Mouse (Mus musculus): ENCODE results near the gene Cryzl2. TPM values are rescaled to one million over a fixed set of nuclear protein-coding genes. Genes with fewer than 3 reads are reported as not detected.

The Cryzl2 gene
- polyA plus RNA-seq, 1 experiment from 2014 or later: 9.4 TPM

GRCm38 (mm10) chr1:157461276-157461675 lies 2.9 kb downstream of the Cryzl2 start:
- H3K36me3 ChIP-seq: no peaks in the 10 kb centered on the region
- H3K27me3 ChIP-seq: no peaks in the 10 kb centered on the region
- peaks cover 14% of the 10 kb centered on the region for H3K4me1 ChIP-seq
- H3K9me3 ChIP-seq (replicated peaks): no peaks in the 10 kb centered on the region
- H3K4me2 ChIP-seq (replicated peaks): no peak overlapping the region
- no peak for ATAC-seq (ENCODE audit: low FRiP score)
- no peak overlapping the region for H3K4me3 ChIP-seq
- WGBS: 96% methylated on average over 5 of the region's 5 CpGs
- no peak overlapping the region for H3K9ac ChIP-seq
- no peak overlapping the region for H3K27ac ChIP-seq

- WGBS: 66% methylated on average over 3 of the region's 3 CpGs
- Histone ChIP-seq H3K9me3 (replicated peaks) (no peaks in the 10 kb centered on the region), H3K36me3 (no peaks in the 10 kb centered on the region), H3K9ac (no peak overlapping the region), H3K4me2 (replicated peaks) (no peak overlapping the region), H3K4me1 (peaks cover 14% of the 10 kb centered on the region), H3K27ac (no peak overlapping the region), H3K4me3 (no peak overlapping the region), H3K27me3 (no peaks in the 10 kb centered on the region)
- ATAC-seq (ENCODE audit: low FRiP score): no peak
Observed at GRCm38 (mm10) chr1:157462336-157462735, 4.0 kb downstream of the Cryzl2 start.

- Histone ChIP-seq H3K27ac (no peak overlapping the region), H3K4me2 (replicated peaks) (no peak overlapping the region), H3K9ac (no peak overlapping the region), H3K36me3 (no peaks in the 10 kb centered on the region), H3K27me3 (no peaks in the 10 kb centered on the region), H3K4me1 (no peaks in the 10 kb centered on the region), H3K4me3 (no peak overlapping the region), H3K9me3 (replicated peaks) (no peaks in the 10 kb centered on the region)
- no peak for ATAC-seq (ENCODE audit: low FRiP score)
- WGBS: 82% methylated on average over 3 of the region's 3 CpGs
Observed at GRCm38 (mm10) chr1:157465194-157465593, 6.8 kb downstream of the Cryzl2 start.

GRCm38 (mm10) chr1:157467866-157468265 lies 9.5 kb downstream of the Cryzl2 start:
- H3K9ac ChIP-seq: no peak overlapping the region
- no peaks in the 10 kb centered on the region for H3K9me3 ChIP-seq (replicated peaks)
- no peak overlapping the region for H3K4me3 ChIP-seq
- no peak overlapping the region for H3K4me2 ChIP-seq (replicated peaks)
- no peaks in the 10 kb centered on the region for H3K36me3 ChIP-seq
- 92% methylated on average over 8 of the region's 8 CpGs for WGBS
- no peak overlapping the region for H3K27ac ChIP-seq
- no peaks in the 10 kb centered on the region for H3K4me1 ChIP-seq
- no peaks in the 10 kb centered on the region for H3K27me3 ChIP-seq
- no peak for ATAC-seq (ENCODE audit: low FRiP score)

- ATAC-seq (ENCODE audit: low FRiP score): no peak
- Histone ChIP-seq H3K4me2 (replicated peaks) (no peak overlapping the region), H3K4me1 (no peaks in the 10 kb centered on the region), H3K36me3 (no peaks in the 10 kb centered on the region), H3K9ac (no peak overlapping the region), H3K27ac (no peak overlapping the region), H3K9me3 (replicated peaks) (no peaks in the 10 kb centered on the region), H3K4me3 (no peak overlapping the region), H3K27me3 (no peaks in the 10 kb centered on the region)
- 92% methylated on average over 9 of the region's 9 CpGs for WGBS
Observed at GRCm38 (mm10) chr1:157470761-157471386, 12.5 kb downstream of the Cryzl2 start.

GRCm38 (mm10) chr1:157472716-157473115 lies 14.3 kb downstream of the Cryzl2 start:
- Histone ChIP-seq H3K9me3 (replicated peaks) (no peaks in the 10 kb centered on the region), H3K9ac (no peak overlapping the region), H3K4me2 (replicated peaks) (no peak overlapping the region), H3K27me3 (no peaks in the 10 kb centered on the region), H3K4me3 (no peak overlapping the region), H3K36me3 (no peaks in the 10 kb centered on the region), H3K27ac (no peak overlapping the region), H3K4me1 (no peaks in the 10 kb centered on the region)
- WGBS: 90% methylated on average over 7 of the region's 7 CpGs
- ATAC-seq (ENCODE audit: low FRiP score): no peak

- H3K36me3 ChIP-seq: no peaks in the 10 kb centered on the region
- no peak overlapping the region for H3K4me3 ChIP-seq
- no peak overlapping the region for H3K4me2 ChIP-seq (replicated peaks)
- H3K4me1 ChIP-seq: no peaks in the 10 kb centered on the region
- no peaks in the 10 kb centered on the region for H3K27me3 ChIP-seq
- WGBS: 89% methylated on average over 8 of the region's 8 CpGs
- no peak overlapping the region for H3K9ac ChIP-seq
- no peak overlapping the region for H3K27ac ChIP-seq
- no peak for ATAC-seq (ENCODE audit: low FRiP score)
- H3K9me3 ChIP-seq (replicated peaks): no peaks in the 10 kb centered on the region
Observed at GRCm38 (mm10) chr1:157474865-157475264, 16.5 kb downstream of the Cryzl2 start.

GRCm38 (mm10) chr1:157476231-157476630 lies 17.9 kb downstream of the Cryzl2 start:
- no peak for ATAC-seq (ENCODE audit: low FRiP score)
- 80% methylated on average over 2 of the region's 2 CpGs for WGBS
- Histone ChIP-seq H3K4me1 (no peaks in the 10 kb centered on the region), H3K9me3 (replicated peaks) (no peaks in the 10 kb centered on the region), H3K4me2 (replicated peaks) (no peak overlapping the region), H3K9ac (no peak overlapping the region), H3K27me3 (no peaks in the 10 kb centered on the region), H3K4me3 (no peak overlapping the region), H3K36me3 (no peaks in the 10 kb centered on the region), H3K27ac (no peak overlapping the region)

GRCm38 (mm10) chr1:157480090-157480489 lies 21.7 kb downstream of the Cryzl2 start:
- Histone ChIP-seq H3K4me3 (no peak overlapping the region), H3K36me3 (no peaks in the 10 kb centered on the region), H3K27ac (no peak overlapping the region), H3K27me3 (no peaks in the 10 kb centered on the region), H3K4me1 (no peaks in the 10 kb centered on the region), H3K9ac (no peak overlapping the region), H3K4me2 (replicated peaks) (no peak overlapping the region), H3K9me3 (replicated peaks) (no peaks in the 10 kb centered on the region)
- ATAC-seq (ENCODE audit: low FRiP score): no peak
- WGBS: 39% methylated on average over 9 of the region's 9 CpGs

GRCm38 (mm10) chr1:157480901-157481300 lies 22.5 kb downstream of the Cryzl2 start:
- 73% methylated on average over 3 of the region's 3 CpGs for WGBS
- no peak overlapping the region for H3K27ac ChIP-seq
- H3K9ac ChIP-seq: no peak overlapping the region
- no peak overlapping the region for H3K4me3 ChIP-seq
- no peaks in the 10 kb centered on the region for H3K9me3 ChIP-seq (replicated peaks)
- ATAC-seq (ENCODE audit: low FRiP score): no peak
- H3K36me3 ChIP-seq: no peaks in the 10 kb centered on the region
- no peak overlapping the region for H3K4me2 ChIP-seq (replicated peaks)
- H3K27me3 ChIP-seq: no peaks in the 10 kb centered on the region
- H3K4me1 ChIP-seq: no peaks in the 10 kb centered on the region

- H3K36me3 ChIP-seq: no peaks in the 10 kb centered on the region
- no peak overlapping the region for H3K9ac ChIP-seq
- ATAC-seq (ENCODE audit: low FRiP score): no peak
- 96% methylated on average over 6 of the region's 6 CpGs for WGBS
- no peaks in the 10 kb centered on the region for H3K9me3 ChIP-seq (replicated peaks)
- no peaks in the 10 kb centered on the region for H3K27me3 ChIP-seq
- H3K4me3 ChIP-seq: no peak overlapping the region
- no peak overlapping the region for H3K4me2 ChIP-seq (replicated peaks)
- H3K27ac ChIP-seq: no peak overlapping the region
- no peaks in the 10 kb centered on the region for H3K4me1 ChIP-seq
Observed at GRCm38 (mm10) chr1:157481666-157482065, 23.3 kb downstream of the Cryzl2 start.

- Histone ChIP-seq H3K27me3 (no peaks in the 10 kb centered on the region), H3K9me3 (replicated peaks) (no peaks in the 10 kb centered on the region), H3K4me2 (replicated peaks) (no peak overlapping the region), H3K4me3 (no peak overlapping the region), H3K4me1 (no peaks in the 10 kb centered on the region), H3K9ac (no peak overlapping the region), H3K36me3 (no peaks in the 10 kb centered on the region), H3K27ac (no peak overlapping the region)
- 94% methylated on average over 4 of the region's 4 CpGs for whole genome bisulfite sequencing
- no peak for ATAC-seq (ENCODE audit: low FRiP score)
Observed at GRCm38 (mm10) chr1:157484161-157484560, 25.8 kb downstream of the Cryzl2 start.

GRCm38 (mm10) chr1:157500657-157501056 lies 42.3 kb downstream of the Cryzl2 start:
- H3K9me3 ChIP-seq (replicated peaks): no peaks in the 10 kb centered on the region
- 79% methylated on average over 1 of the region's 1 CpGs for WGBS
- no peaks in the 10 kb centered on the region for H3K27me3 ChIP-seq
- H3K9ac ChIP-seq: no peak overlapping the region
- H3K4me3 ChIP-seq: no peak overlapping the region
- H3K4me2 ChIP-seq (replicated peaks): no peak overlapping the region
- 0 out of 2 replicates have a peak, but pooled peaks cover 5% of the 10 kb centered on the region for H3K4me1 ChIP-seq
- peak; percentile 43; the same call in 1 of the 2 replicates for ATAC-seq (ENCODE audit: low FRiP score)
- no peaks in the 10 kb centered on the region for H3K36me3 ChIP-seq
- no peak overlapping the region for H3K27ac ChIP-seq
